Mouse (Mus musculus) right cerebral cortex, postnatal 10 days (tissue): Measurements from ENCODE around the gene Tceal7.
"Not testable (repeated sequence)": the region's sequence is repeated elsewhere in the genome, so short reads cannot be mapped to it uniquely, and the experiment has no call there.

Source experiments
- DNase-seq, 2 experiments: peaks; one replicate each; pipeline ENCODE4 v3.0.0; 2021; ENCODE audit warnings: low spot score in 2 of 2

Gene Tceal7

GRCm38 (mm10) chrX:136214729-136215677 is at the start of gene Tceal7, which contains the start of gene Bex1:
Gene Tceal7, plus strand, starts transcription at chrX:136214779.
Gene Bex1, minus strand, starts transcription at chrX:136215513.
- not testable (repeated sequence) for DNase-seq

- DNase-seq = no peak
Measured at GRCm38 (mm10) chrX:136170625-136171024, 44.0 kb upstream of the Tceal7 start.

GRCm38 (mm10) chrX:136171189-136172117 is 43.1 kb upstream of the Tceal7 start:
- peak; percentile 77 to 80 for DNase-seq

- peak; percentile 86 to 94 for DNase-seq
Measured at GRCm38 (mm10) chrX:136172118-136172551, 42.4 kb upstream of the Tceal7 start, which contains the start of gene Tceal8. Gene Tceal8, minus strand, starts transcription at chrX:136172342.

- no peak for DNase-seq
Measured at GRCm38 (mm10) chrX:136172786-136173185, 41.8 kb upstream of the Tceal7 start.

- no peak for DNase-seq
Measured at GRCm38 (mm10) chrX:136180897-136181553, 33.6 kb upstream of the Tceal7 start.

- DNase-seq = no peak
Measured at GRCm38 (mm10) chrX:136183107-136183506, 31.5 kb upstream of the Tceal7 start.

- DNase-seq = no peak
Measured at GRCm38 (mm10) chrX:136195193-136195944, 19.2 kb upstream of the Tceal7 start.

GRCm38 (mm10) chrX:136196873-136197272 is 17.7 kb upstream of the Tceal7 start:
- no peak for DNase-seq

- DNase-seq = peak in 1 of 2 experiments; percentile 23
Measured at GRCm38 (mm10) chrX:136203257-136203656, 11.3 kb upstream of the Tceal7 start.

GRCm38 (mm10) chrX:136203664-136204066 is 10.9 kb upstream of the Tceal7 start, which contains the start of gene Tceal5:
Gene Tceal5, minus strand, starts transcription at chrX:136203876.
- peak; percentile 75 to 88 for DNase-seq

- DNase-seq = no peak
Measured at GRCm38 (mm10) chrX:136204406-136204805, 10.2 kb upstream of the Tceal7 start.

- no peak for DNase-seq
Measured at GRCm38 (mm10) chrX:136213396-136213795, 1.2 kb upstream of the Tceal7 start.

- no peak for DNase-seq
Measured at GRCm38 (mm10) chrX:136216303-136216702, 1.7 kb downstream of the Tceal7 start.

- no peak for DNase-seq
Measured at GRCm38 (mm10) chrX:136223714-136224113, 9.1 kb downstream of the Tceal7 start.

- no peak for DNase-seq
Measured at GRCm38 (mm10) chrX:136227768-136228167, 13.2 kb downstream of the Tceal7 start.

GRCm38 (mm10) chrX:136238118-136238517 is 23.5 kb downstream of the Tceal7 start:
- peak; percentile 27 to 52 for DNase-seq

GRCm38 (mm10) chrX:136243181-136243580 is 28.6 kb downstream of the Tceal7 start:
- DNase-seq = no peak

GRCm38 (mm10) chrX:136244574-136245229 is 30.1 kb downstream of the Tceal7 start, which contains the start of gene Tceal9:
Gene Tceal9, plus strand, starts transcription at chrX:136245079.
- peak; percentile 78 to 86 for DNase-seq

GRCm38 (mm10) chrX:136245521-136246071 is 31.0 kb downstream of the Tceal7 start:
- DNase-seq = peak; percentile 25 to 32
